Mouse (Mus musculus): ENCODE measurements around the gene Chst11.

DNA sequence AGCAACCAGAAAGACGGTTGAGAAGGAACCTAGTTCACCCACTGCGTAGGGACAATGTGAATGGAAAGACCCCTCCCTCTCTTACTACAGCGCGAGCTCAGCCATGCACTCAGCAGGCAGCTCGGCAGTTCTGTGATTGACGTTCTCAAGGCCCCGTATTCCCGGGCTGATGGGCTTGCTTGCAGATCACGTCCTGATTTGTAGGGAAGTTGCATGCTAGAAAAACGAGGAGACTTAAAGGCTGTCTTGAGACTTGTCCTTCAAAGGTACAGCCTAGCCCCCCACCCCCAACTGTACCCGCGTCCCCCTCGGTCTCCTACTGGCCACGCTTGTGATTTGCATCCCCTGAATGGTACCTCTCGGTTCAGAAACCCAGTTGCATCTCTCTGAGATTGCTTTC, 117.4 kb downstream of the Chst11 start:
- no peak for TF ChIP-seq CTCF (IDR thresholded peaks at IDR 0.05; ENCODE audit: borderline replicate concordance, insufficient read depth, low read depth, low read length)
- no peak for TF ChIP-seq POLR2A (IDR thresholded peaks at IDR 0.05; ENCODE audit: borderline replicate concordance, insufficient read depth, low read length)
